Mouse (Mus musculus) monocyte, adult 2 months (primary cell): Measurements from ENCODE around the gene Pik3r6.

Experiments used
- DNase-seq, 2 experiments: peaks; one replicate each; pipeline ENCODE4 v3.0.0; 2022; ENCODE audit warnings: low spot score in 2 of 2, low read depth in 1 of 2

Pik3r6 gene

GRCm38 (mm10) chr11:68577076-68577475, 74.3 kb downstream of the Pik3r6 start:
- DNase-seq: no peak

- no peak for DNase-seq
Measured at GRCm38 (mm10) chr11:68579462-68579881, 76.7 kb downstream of the Pik3r6 start.

GRCm38 (mm10) chr11:68580566-68580965, 77.7 kb downstream of the Pik3r6 start:
- no peak for DNase-seq

- DNase-seq: no peak
Measured at GRCm38 (mm10) chr11:68583225-68583624, 80.4 kb downstream of the Pik3r6 start.

- DNase-seq: no peak
Measured at GRCm38 (mm10) chr11:68583906-68584480, 81.2 kb downstream of the Pik3r6 start.

- DNase-seq: no peak
Measured at GRCm38 (mm10) chr11:68585890-68586289, 83.1 kb downstream of the Pik3r6 start.

- no peak for DNase-seq
Measured at GRCm38 (mm10) chr11:68586721-68587120, 83.9 kb downstream of the Pik3r6 start, which contains the start of gene Ccdc42. Gene Ccdc42 (plus strand): TSS chr11:68587021.

- DNase-seq: peak in 1 of 2 experiments; percentile 35
Measured at GRCm38 (mm10) chr11:68589055-68589809, 86.4 kb downstream of the Pik3r6 start.

- no peak for DNase-seq
Measured at GRCm38 (mm10) chr11:68591708-68592107, 88.9 kb downstream of the Pik3r6 start.

GRCm38 (mm10) chr11:68593247-68593646, 90.4 kb downstream of the Pik3r6 start:
- DNase-seq: no peak

GRCm38 (mm10) chr11:68597912-68598311, 95.1 kb downstream of the Pik3r6 start:
- no peak for DNase-seq

- no peak for DNase-seq
Measured at GRCm38 (mm10) chr11:68600551-68601021, 97.8 kb downstream of the Pik3r6 start.

GRCm38 (mm10) chr11:68601486-68601991, 98.7 kb downstream of the Pik3r6 start:
- DNase-seq: no peak
